Mouse (Mus musculus) mature B cell (primary cell): ENCODE data around the gene Klk6.

Source experiments
- in situ Hi-C: fragments of 300-500 bp; cut with MboI; formaldehyde crosslinking; loops from 2 replicates; pipeline ENCODE4 v1.14.3; 2019

Klk6 gene

DNA sequence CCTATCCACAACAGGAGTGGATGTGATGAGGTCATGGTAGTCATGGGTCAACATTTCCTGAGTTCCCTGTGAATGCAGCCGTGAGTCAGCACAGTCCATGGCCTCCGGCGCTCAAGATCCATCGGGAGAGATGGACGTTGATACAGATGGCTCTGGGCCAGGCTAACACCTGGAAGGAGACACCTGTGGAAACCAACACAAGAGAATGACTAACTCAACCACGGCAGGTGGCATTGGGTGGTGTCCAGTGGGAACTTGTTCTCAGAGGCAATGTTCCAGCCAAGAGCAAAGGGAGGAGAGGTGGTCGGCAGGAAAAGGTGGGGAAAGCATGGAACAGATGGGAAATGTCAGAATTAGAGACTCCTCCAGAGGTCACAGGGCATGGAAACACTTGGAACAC lies 2.7 kb upstream of the Klk6 start:
- in situ Hi-C loops = no loop called here

DNA sequence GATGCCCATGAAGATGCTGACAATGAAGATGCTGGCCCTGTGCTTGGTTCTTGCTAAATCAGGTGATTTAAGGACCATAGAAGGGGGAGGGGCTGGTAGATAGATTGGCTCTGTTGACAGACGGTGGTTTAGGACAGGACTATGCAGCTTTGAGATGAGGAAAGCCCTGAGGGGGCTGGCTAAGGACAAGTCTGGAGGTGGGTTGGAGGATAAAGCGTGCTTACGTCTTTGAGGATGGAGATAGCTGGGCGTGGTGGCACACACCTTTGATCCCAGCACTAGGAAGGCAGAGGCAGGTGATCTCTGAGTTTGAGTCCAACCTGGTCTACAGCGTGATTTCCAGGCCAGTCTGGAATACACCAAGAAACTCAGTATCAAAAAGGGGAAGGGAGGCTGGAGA lies 1.8 kb downstream of the Klk6 start:
- in situ Hi-C loops = no loop called here

DNA sequence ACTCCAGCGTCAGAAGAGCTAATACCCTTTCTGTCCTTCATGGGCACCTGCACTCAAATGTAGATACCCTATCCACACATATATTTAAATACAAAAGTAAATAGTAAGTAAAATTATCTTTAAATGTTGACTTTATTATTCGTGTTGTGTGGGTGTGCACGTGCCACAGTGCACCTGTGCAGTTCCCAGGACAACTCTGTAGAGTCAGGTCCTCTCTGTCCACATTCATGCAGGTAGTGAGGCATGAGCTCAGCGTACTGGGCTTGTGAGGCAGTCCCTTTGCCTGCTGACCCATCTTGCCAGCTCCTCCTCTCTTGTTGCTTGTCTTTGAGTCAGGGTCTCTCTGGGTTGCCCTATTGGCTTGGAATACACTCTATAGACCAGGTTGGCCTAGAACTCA lies 3.4 kb downstream of the Klk6 start:
- in situ Hi-C loops = no loop called here

DNA sequence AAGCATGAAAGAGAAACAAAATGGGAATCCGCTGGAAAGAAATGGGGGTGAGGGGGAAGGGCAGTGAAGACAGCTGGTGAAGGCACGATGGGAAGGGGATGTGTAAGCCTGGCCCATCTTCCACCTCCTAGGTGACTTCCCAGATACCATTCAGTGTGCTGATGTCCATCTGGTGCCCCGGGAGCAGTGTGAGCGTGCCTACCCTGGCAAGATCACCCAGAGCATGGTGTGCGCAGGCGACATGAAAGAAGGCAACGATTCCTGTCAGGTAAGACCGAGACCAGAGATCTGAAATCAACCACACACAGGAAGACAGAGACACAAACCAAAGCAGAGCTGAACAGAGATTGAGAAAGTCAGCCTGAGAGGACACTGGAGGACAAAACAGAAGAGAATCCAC lies 4.7 kb downstream of the Klk6 start:
- in situ Hi-C loops = no loop called here

DNA sequence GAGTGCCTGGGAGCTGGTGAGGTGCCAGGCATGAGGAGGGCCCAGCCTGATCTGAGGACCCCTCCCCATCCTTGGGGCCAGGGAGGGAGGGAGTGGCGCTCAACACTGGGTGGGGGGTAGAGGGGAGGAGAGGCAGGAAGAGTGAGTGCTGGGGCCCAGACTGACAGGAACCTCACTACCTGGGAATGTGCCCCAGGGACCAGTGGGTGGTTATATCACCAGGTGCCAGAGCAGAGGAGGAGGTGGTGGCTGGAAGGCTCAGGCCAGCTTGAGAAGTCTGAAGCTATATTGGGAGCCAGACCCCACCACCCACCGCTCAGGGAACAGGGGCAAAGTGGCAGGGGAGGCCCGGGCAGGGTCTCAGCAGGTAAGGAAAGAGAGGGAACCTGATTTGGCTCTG lies 17.4 kb downstream of the Klk6 start, which contains the start of gene Klk5:
TSS of gene Klk5 (plus strand) at position 271 of the 400 bp plus-strand sequence.
- in situ Hi-C loops = no loop called here

DNA sequence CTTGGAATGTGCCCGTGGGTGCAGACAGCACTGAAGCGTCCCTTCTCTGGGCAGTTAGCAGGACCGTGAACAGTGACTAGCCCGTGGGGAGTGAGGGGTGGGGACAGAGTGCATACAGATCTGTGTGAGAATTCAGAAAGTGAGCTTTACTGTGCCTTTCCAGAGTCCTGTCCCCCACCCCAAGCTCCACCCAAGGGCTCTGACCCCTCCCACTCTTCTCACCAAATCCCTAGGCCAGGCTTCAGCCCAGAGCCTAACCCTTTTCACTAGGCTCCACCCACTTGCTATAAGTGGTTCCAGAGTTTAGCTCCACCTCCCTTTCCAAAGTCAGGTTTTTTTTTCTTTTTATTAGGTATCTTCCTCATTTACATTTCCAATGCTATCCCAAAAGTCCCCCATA lies 19.5 kb downstream of the Klk6 start:
- in situ Hi-C loops = no loop called here

DNA sequence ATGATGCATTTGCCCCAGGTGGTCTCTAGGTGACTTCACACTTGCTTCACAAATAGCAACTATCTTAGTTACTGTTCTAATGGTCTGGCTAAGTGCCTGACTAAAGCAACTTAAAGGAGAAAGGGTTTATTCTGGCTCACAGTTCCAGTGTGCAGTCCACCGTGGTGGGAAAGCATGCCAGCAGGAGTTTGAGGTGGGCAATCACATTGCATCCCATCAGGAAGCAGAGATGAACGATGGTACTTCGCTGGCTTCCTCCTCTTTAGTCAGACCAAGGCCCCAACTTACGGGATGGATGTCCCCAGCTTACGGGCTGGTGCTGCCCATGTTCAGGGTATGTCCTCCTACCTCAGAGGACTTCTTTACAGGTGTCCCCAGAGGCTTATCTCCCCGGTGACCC lies 27.3 kb downstream of the Klk6 start:
- in situ Hi-C loops = loop anchor here (10.0 kb wide), 1 partner anchor 57 kb away; the partner anchor contains the start of genes Klk8 and Klk9

DNA sequence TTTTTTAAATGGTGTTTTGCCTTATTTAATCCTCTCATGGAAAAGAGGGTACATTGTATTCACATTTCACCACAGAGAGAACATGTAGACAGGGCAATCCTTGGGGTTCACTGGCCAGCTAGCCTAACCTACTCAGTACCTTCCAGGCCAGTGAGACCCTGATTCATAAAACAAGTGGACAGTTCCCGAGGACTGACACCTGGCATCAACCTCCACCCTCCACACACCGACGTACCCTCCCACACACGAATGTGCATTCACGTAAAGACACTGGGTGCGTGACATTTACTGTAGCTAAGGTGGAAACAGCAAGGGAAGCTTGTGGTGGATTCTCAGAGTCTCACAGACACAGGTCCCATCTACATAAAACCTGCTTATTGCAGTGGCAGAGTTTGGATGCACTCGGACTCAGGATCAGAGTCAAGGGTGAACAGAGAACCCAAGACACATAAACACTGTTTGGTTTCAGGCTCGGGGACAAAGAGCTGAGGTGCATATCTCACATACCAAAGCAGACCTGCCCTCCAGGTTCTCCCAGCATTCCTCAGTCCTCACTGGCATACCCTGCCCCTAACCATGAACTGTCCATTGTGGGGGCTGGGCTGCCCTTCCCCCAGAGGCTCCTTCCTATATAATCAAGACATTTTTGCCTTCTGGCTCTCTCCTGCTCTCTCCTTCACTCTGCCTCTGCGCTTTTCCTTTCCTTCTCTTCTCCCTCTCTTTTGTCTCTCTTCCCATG lies 30.5 kb downstream of the Klk6 start:
- in situ Hi-C loops = loop anchor here (10.0 kb wide), 1 partner anchor 60 kb away; the partner anchor contains the start of genes Klk8 and Klk9

DNA sequence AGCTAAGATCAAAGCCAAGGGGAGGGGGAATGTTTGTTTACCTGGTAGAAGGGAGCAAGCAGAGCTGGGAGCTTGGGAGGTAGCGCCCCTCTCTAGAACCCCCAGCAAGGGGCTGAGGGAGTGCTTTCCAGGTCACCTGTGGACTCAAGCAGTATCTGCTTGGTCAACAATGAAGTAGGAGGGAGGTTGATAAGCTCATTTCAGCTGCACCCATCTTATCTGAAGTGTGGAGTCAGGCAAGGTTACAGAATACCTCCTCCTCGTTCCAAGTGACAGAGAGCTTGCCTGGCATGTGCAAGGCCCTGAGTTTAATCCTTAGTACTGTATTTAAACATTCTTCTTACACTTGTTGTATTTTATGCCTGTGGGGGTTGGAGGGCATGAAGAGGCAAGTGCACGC lies 31.4 kb downstream of the Klk6 start:
- in situ Hi-C loops = loop anchor here (10.0 kb wide), 1 partner anchor 61 kb away; the partner anchor contains the start of genes Klk8 and Klk9

DNA sequence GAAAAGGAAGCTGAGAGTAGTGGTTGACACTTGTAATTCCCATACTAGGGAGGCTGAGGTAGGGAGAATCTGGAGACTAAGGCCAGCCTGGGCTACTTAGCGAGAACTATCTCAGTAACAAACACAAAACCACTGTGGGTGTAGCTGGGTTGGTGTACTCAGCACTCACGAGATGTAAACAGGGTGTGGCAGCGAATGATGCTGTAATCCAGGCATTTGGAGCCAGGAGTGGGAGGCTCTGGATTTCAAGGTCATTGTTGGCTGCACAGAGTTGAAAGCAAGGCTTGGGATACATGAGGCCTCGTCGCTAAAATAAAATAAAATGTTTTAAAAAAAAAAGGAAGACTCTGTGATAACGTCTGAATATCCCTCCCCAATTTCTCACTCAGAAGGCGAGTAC lies 32.0 kb downstream of the Klk6 start:
- in situ Hi-C loops = loop anchor here (10.0 kb wide), 1 partner anchor 62 kb away; the partner anchor contains the start of genes Klk8 and Klk9

DNA sequence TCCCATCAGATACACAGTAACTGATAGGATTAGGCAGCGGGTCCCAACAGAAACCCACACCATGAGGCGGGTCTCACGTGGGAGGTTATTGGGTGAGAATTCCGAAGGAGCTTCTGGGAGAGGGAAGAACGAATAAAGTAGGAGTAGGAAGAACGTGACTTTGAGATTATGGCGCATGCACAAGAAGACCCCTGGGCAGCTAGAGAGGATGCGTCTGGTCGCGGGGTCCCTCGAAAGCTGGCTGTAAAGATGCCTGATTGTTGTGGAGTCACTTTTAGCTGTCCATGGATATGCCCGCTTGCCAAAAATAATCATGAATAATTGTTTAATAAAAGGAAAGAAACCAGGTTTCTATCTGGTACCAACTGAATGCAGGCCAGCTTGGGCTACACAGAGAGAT lies 33.2 kb downstream of the Klk6 start:
- in situ Hi-C loops = loop anchor here (10.0 kb wide), 1 partner anchor 63 kb away; the partner anchor contains the start of genes Klk8 and Klk9

DNA sequence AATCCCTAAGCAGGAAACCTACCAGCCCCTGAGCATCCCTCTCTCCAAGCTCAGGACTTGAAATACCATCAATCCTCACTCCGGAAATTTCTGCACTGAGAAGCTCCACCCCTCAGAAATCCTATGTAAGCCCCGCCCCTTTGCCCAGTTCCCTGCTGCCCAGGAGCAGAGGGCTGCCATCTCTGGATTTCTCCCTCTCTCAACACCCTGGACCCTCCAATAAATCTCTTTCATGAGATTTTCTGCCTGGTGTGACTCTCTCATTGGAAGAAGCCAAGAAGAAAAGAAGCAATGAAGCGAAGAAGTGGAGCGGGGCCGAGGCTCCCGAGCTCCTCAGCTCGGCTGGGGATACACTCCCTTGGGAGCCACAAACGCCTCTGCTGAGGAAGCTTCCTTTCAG lies 36.1 kb downstream of the Klk6 start:
- in situ Hi-C loops = no loop called here

DNA sequence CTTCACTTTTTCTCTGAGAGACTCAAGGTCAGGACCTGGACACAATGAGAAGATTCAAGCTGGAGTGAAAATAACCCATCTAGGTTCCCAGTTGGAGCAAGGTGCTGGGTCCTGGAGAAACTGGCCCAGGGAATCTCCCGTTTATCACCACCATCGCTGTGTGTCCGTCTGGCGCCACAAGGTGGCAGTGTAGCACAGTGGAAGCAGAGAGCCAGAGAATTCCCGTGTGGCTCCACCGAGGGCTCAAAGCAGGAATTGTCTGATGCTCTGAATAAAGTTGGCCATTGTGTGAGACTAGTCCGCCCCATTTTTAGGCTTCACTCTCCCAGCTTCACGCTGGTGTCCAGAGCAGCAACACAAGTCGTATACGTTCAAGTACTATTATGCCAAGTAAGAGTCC lies 48.9 kb downstream of the Klk6 start:
- in situ Hi-C loops = no loop called here

DNA sequence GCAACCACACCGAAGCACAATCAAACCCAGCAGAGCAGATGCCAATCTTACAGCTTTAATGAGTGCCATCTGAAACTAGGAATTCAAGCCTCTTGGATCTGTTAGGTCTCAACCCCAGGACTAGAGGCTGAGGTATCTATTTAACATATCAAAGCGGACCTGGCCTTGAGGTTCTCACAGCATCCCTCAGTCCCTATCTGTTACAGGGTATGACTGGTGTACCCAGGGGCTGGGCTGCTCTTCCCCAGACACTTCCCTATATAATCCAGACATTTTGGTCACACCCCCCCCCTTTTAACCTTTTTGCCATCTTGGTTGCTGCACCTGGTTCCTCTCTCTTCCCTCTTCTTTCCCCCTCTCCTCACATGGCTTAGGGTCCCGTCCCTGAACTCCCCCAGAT lies 49.4 kb downstream of the Klk6 start:
- in situ Hi-C loops = no loop called here

DNA sequence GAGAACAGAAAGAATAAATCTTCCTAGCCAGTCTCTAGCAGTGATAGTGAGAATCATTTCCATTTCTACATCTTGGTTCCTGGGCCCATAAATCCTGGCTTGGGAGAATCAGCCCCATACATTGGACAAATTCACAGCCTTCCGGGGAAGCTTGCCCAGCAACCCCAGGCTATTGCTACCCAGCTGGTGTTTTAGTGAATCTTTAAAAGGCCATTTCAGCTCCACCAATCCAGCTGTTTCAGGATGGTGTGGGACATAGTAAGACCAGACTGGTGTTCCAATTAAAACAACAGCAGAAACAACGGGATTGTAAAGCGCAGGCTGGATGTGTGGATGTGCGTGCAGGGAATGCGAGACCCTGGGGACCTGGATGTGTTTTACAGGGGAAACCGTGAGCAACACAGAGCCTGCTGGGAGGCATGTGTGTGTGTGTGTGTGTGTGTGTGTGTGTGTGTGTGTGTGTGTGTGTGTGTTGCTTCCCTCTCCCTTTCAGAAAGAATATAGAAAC lies 50.6 kb downstream of the Klk6 start:
- in situ Hi-C loops = no loop called here

DNA sequence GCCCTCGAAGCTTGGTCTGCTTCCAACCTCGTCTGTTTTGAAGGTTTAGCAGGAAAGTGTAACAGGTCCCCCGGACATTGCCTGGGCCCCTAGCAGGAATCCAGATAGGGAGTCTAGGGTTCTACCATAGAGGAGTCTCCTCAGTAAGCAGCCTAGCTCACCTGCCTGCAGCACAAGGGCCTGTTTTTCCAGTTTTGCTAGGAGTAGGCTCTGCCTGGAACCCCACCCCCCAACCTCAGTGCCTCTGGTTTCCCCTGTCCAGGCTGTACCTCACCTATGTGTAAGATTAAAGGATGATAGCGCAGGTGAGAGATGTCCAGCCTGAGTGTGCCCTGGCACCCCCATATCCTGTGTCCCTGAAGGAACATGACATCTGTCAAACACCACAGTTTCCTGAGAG lies 52.1 kb downstream of the Klk6 start:
- in situ Hi-C loops = no loop called here

DNA sequence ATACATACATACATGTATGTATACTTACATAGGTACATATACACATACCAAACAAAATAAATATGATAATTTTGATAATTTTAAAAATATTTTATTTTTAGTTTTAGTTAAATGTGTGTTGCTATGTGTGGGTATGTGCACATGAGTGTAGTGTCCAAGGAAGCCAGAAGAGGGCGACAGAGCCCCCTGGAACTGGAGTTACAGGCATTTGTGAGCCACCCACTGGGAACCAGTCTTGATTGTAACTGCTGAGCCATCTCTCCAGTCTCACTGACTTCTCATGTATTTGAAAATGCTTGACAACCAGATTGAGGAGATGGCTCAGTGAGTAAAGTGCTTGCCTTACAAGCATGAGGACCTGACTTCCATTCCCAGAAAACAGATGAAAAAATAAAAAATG lies 54.0 kb downstream of the Klk6 start:
- in situ Hi-C loops = no loop called here

DNA sequence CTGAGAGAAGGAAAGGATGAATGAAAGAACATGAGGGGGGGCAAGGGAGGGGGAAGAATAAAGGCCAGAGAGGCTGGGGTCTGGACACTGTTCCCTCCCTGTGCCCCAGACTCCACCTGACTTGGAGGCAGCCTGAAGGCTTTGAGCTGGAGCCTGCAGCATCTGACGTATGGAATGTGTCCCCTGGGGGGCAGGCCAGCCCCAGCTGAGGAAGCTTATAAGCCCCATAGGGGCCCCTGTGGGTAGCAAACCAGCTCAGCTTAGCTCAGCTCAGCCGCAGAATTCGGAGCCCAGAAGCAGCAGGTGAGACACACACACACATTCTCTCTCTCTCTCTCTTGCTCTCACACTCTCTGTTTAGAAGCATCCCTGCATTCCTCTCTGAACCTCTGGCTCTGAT lies 56.6 kb downstream of the Klk6 start, which contains the start of gene Klk4:
TSS of gene Klk4 (plus strand) at position 249 of the 400 bp plus-strand sequence.
- in situ Hi-C loops = no loop called here
